Mouse (Mus musculus) neural tube, postnatal 0 days (tissue): ENCODE measurements around the gene H2al2b. TPM values are rescaled to one million over a fixed set of nuclear protein-coding genes. Genes with fewer than 3 reads are reported as not detected.

Experiments used
- polyA plus RNA-seq: library from polyadenylated mRNA; unstranded; fragments of >200 nt; fragmentation: Nextera tagmentation; extraction: Ambion mirVana; gene quantifications from 2 replicates; pipeline ENCODE4 v1.2.1, GENCODE M21; 2015

Gene H2al2b
- not detected in 2 replicates for polyA plus RNA-seq

DNA sequence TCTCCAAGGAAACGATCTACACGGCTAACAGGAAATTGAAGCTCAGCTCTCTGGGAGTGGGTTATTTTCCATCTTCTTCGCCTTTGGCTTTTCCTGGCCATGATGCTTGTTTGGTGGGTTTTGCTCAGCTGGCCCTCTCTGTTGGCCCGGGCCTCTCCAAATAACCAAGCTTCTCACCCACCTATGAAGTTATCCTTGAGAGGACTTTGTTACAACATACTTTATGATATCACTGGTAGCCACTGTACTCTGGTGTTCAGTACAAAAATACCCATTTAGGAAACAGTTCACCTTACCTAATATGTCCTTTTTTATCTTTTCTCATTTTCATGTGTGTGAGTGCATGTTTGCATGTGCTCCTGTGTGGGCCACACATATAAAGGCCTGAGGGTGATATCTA lies at the start of gene H2al2b:
H2al2b (minus strand) TSS at position 101 of the 400 bp plus-strand sequence.

Other genes with a start within 250 kb of the H2al2b start
- gene H2al2c, start 121.6 kb downstream of the H2al2b start, polyA plus RNA-seq = not detected in 2 replicates
- gene Sry, start 57.0 kb downstream of the H2al2b start, polyA plus RNA-seq = not detected in 2 replicates
- not detected in 2 replicates for gene Gm4064, start 75.5 kb upstream of the H2al2b start, polyA plus RNA-seq
- not detected in 2 replicates for gene Rbmy, start 110.0 kb upstream of the H2al2b start, polyA plus RNA-seq
- not detected in 2 replicates for gene Gm10256, start 110.0 kb upstream of the H2al2b start, polyA plus RNA-seq
- gene Gm10352, start 180.3 kb upstream of the H2al2b start, polyA plus RNA-seq = 0.41 TPM in 1 of 2 replicates, not detected in the other
- not detected in 2 replicates for gene Gm29289, start 211.9 kb upstream of the H2al2b start, polyA plus RNA-seq